Comparison of ENCODE assay signal across 18 mouse cellular contexts in genomic region chr1:148720980-148721379, GRCm38 (mm10).
DNase-seq lines count a peak whose midpoint lies in the region; ATAC-seq and TF ChIP-seq lines count a peak whose summit lies in the region.
"Had no signal": no experiment of that assay in that cellular context is flagged by ENCODE, and none has a peak within 500 bp of the region (broad histone marks: within the 10 kb centered on the region; RNA-seq: fewer than 3 reads in every experiment).

No protein-coding gene starts in this region.

- WGBS in forebrain, embryonic 13.5 days, result 49% methylated on average over 4 of the region's 4 CpGs
- 81% methylated on average over 4 of the region's 4 CpGs for WGBS in forebrain, embryonic 10.5 days
- 26% methylated on average over 4 of the region's 4 CpGs for WGBS in forebrain, embryonic 15.5 days

- no peaks in the 10 kb centered on the region for H3K9me3 ChIP-seq in forebrain, embryonic 13.5 days (replicated peaks)
- H3K9me3 ChIP-seq in forebrain, embryonic 10.5 days, result no peaks in the 10 kb centered on the region
- H3K9me3 ChIP-seq in forebrain, embryonic 15.5 days, result no peaks in the 10 kb centered on the region
- H3K9me3 ChIP-seq: embryonic facial prominence, embryonic 13.5 days; embryonic facial prominence, embryonic 15.5 days had no signal

- no peaks in the 10 kb centered on the region for H3K27me3 ChIP-seq in forebrain, embryonic 13.5 days
- no peaks in the 10 kb centered on the region for H3K27me3 ChIP-seq in forebrain, embryonic 10.5 days (ENCODE audit: poor library complexity, severe bottlenecking)
- H3K27me3 ChIP-seq in forebrain, embryonic 15.5 days, result no peaks in the 10 kb centered on the region
- H3K27me3 ChIP-seq: embryonic facial prominence, embryonic 13.5 days; embryonic facial prominence, embryonic 15.5 days had no signal

- no peak for TF ChIP-seq CTCF in brain, embryonic 14.5 days (IDR thresholded peaks at IDR 0.05; ENCODE audit: borderline replicate concordance, extremely low read depth, insufficient read depth, insufficient read length)

- H3K9ac ChIP-seq in forebrain, embryonic 13.5 days, result no peak overlapping the region
- H3K9ac ChIP-seq in forebrain, embryonic 15.5 days (replicated peaks), result no peak overlapping the region
- H3K9ac ChIP-seq: embryonic facial prominence, embryonic 13.5 days; embryonic facial prominence, embryonic 15.5 days had no signal

- no peak for DNase-seq in forebrain, embryonic 10.5 days (ENCODE audit: extremely low spot score, low spot score)
- peak; percentile 81 for DNase-seq in brain, embryonic 14.5 days (ENCODE audit: low read depth)
- no peak for DNase-seq in cerebellum, postnatal 4 days (ENCODE audit: low spot score in 2 of 2)
- no peak for DNase-seq in ovary, postnatal 14 days (ENCODE audit: low spot score)
- DNase-seq: adrenal gland, adult 2 months; adrenal gland, postnatal 10 days; adrenal gland, postnatal 25 days; cerebellum, adult 11-12 months; cerebellum, adult 2 months; cerebellum, adult 9-10 months; cerebellum, postnatal 10 days; cerebellum, postnatal 25 days; embryo, embryonic 11 days had no signal

- peak; percentile 81 for ATAC-seq in forebrain, embryonic 13.5 days
- ATAC-seq in forebrain, embryonic 15.5 days (replicated peaks), result peak; percentile 84

- H3K4me3 ChIP-seq in forebrain, embryonic 13.5 days, result no peak overlapping the region
- no peak overlapping the region for H3K4me3 ChIP-seq in forebrain, embryonic 10.5 days
- H3K4me3 ChIP-seq in forebrain, embryonic 15.5 days, result no peak overlapping the region
- H3K4me3 ChIP-seq: embryonic facial prominence, embryonic 13.5 days; embryonic facial prominence, embryonic 15.5 days; erythroblast, embryonic 14.5 days had no signal

- no peaks in the 10 kb centered on the region for H3K4me1 ChIP-seq in forebrain, embryonic 13.5 days
- no peaks in the 10 kb centered on the region for H3K4me1 ChIP-seq in forebrain, embryonic 10.5 days
- H3K4me1 ChIP-seq in forebrain, embryonic 15.5 days, result peaks cover 4% of the 10 kb centered on the region; the same call in 1 of the 2 replicates
- H3K4me1 ChIP-seq: embryonic facial prominence, embryonic 13.5 days; embryonic facial prominence, embryonic 15.5 days had no signal

- H3K4me2 ChIP-seq in forebrain, embryonic 13.5 days, result no peak overlapping the region
- H3K4me2 ChIP-seq in forebrain, embryonic 15.5 days (replicated peaks), result no peak overlapping the region
- H3K4me2 ChIP-seq: embryonic facial prominence, embryonic 13.5 days; embryonic facial prominence, embryonic 15.5 days had no signal

- H3K27ac ChIP-seq in forebrain, embryonic 13.5 days, result no peak overlapping the region
- H3K27ac ChIP-seq in forebrain, embryonic 10.5 days, result no peak overlapping the region
- no peak overlapping the region for H3K27ac ChIP-seq in forebrain, embryonic 15.5 days (replicated peaks)
- H3K27ac ChIP-seq: embryonic facial prominence, embryonic 13.5 days; embryonic facial prominence, embryonic 15.5 days had no signal

- H3K36me3 ChIP-seq in forebrain, embryonic 13.5 days (ENCODE audit: poor library complexity, severe bottlenecking), result no peaks in the 10 kb centered on the region
- no peaks in the 10 kb centered on the region for H3K36me3 ChIP-seq in forebrain, embryonic 10.5 days (replicated peaks)
- H3K36me3 ChIP-seq in forebrain, embryonic 15.5 days, result no peaks in the 10 kb centered on the region
- H3K36me3 ChIP-seq: embryonic facial prominence, embryonic 13.5 days; embryonic facial prominence, embryonic 15.5 days had no signal

- TF ChIP-seq POLR2A in brain, embryonic 14.5 days (IDR thresholded peaks at IDR 0.05; ENCODE audit: borderline replicate concordance, extremely low read depth, insufficient read depth, insufficient read length, poor library complexity, severe bottlenecking), result no peak
